Mouse (Mus musculus): ENCODE measurements around the gene Cracr2a.

The Cracr2a gene

GRCm38 (mm10) chr6:127565951-127566732, 5.0 kb downstream of the Cracr2a start:
- no peak for DNase-seq

GRCm38 (mm10) chr6:127571849-127572550, 10.9 kb downstream of the Cracr2a start:
- no peak for DNase-seq

GRCm38 (mm10) chr6:127573779-127574463, 12.8 kb downstream of the Cracr2a start:
- no peak for DNase-seq

- DNase-seq, result no peak
Observed at GRCm38 (mm10) chr6:127575194-127575593, 14.1 kb downstream of the Cracr2a start.

GRCm38 (mm10) chr6:127577688-127578087, 16.6 kb downstream of the Cracr2a start:
- DNase-seq, result no peak

- DNase-seq, result no peak
Observed at GRCm38 (mm10) chr6:127578316-127578715, 17.2 kb downstream of the Cracr2a start.

GRCm38 (mm10) chr6:127578810-127579209, 17.7 kb downstream of the Cracr2a start:
- no peak for DNase-seq

GRCm38 (mm10) chr6:127581915-127582314, 20.8 kb downstream of the Cracr2a start:
- DNase-seq, result no peak

GRCm38 (mm10) chr6:127582391-127583176, 21.4 kb downstream of the Cracr2a start:
- DNase-seq, result peak; percentile 88

GRCm38 (mm10) chr6:127591467-127591866, 30.3 kb downstream of the Cracr2a start:
- DNase-seq, result no peak

GRCm38 (mm10) chr6:127593487-127593886, 32.3 kb downstream of the Cracr2a start:
- DNase-seq, result no peak

GRCm38 (mm10) chr6:127599280-127599679, 38.1 kb downstream of the Cracr2a start:
- DNase-seq, result no peak

- no peak for DNase-seq
Observed at GRCm38 (mm10) chr6:127605067-127606025, 44.2 kb downstream of the Cracr2a start.

- DNase-seq, result no peak
Observed at GRCm38 (mm10) chr6:127609673-127610072, 48.5 kb downstream of the Cracr2a start.

GRCm38 (mm10) chr6:127611216-127611615, 50.1 kb downstream of the Cracr2a start:
- DNase-seq, result no peak

- DNase-seq, result no peak
Observed at GRCm38 (mm10) chr6:127614083-127614984, 53.2 kb downstream of the Cracr2a start.

- no peak for DNase-seq
Observed at GRCm38 (mm10) chr6:127616623-127617022, 55.5 kb downstream of the Cracr2a start.

- DNase-seq, result peak; percentile 45
Observed at GRCm38 (mm10) chr6:127617258-127618025, 56.3 kb downstream of the Cracr2a start.

- DNase-seq, result no peak
Observed at GRCm38 (mm10) chr6:127618686-127619085, 57.5 kb downstream of the Cracr2a start.

- DNase-seq, result peak; percentile 89
Observed at GRCm38 (mm10) chr6:127625135-127625534, 64.0 kb downstream of the Cracr2a start.
